Mouse (Mus musculus): ENCODE measurements around the gene Gpc4. TPM values are rescaled to one million over a fixed set of nuclear protein-coding genes. Genes with fewer than 3 reads are reported as not detected.

Gene Gpc4
- polyA plus RNA-seq, 1 experiment from 2014 or later: 12.9 TPM

DNA sequence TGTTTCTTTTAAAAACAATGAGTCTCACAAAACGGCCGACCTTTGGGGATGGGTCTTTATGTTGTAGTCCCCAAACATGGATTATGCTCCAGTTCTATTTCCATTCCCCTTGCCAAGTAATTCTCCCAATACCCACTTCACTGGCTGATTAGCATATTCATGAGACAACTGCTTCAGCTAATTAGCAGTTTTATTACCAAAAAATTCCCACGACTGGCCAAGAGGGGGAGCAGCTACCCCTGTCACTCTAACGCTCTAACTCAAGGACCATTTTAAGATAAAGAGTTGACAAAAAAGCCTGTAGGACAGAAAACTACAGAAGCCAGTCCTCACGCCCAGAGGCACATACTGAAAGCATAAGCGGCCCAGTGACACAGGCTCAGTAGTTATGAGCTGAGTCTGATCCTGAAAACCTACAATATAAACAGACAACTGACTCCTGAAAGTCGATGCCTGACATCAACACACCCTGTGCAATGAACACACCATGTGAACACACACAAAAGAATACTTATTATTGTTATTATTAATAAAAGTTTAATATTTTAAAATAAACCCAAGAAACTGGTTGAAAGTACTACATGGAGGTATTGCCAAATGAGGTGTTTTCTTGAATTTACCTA is 77.2 kb downstream of the Gpc4 start:
- 41% methylated on average over 7 of the region's 7 CpGs for WGBS
- peak; percentile 23; the same call in 1 of the 2 replicates for ATAC-seq (ENCODE audit: low FRiP score, low read depth)
- H3K4me2 ChIP-seq: no peak overlapping the region
- no peak overlapping the region for H3K27ac ChIP-seq (replicated peaks)
- no peak overlapping the region for H3K4me3 ChIP-seq
- H3K4me1 ChIP-seq (replicated peaks): no peaks in the 10 kb centered on the region
- H3K9ac ChIP-seq: no peak overlapping the region
- no peaks in the 10 kb centered on the region for H3K9me3 ChIP-seq
- no peaks in the 10 kb centered on the region for H3K27me3 ChIP-seq
- H3K36me3 ChIP-seq: no peaks in the 10 kb centered on the region

DNA sequence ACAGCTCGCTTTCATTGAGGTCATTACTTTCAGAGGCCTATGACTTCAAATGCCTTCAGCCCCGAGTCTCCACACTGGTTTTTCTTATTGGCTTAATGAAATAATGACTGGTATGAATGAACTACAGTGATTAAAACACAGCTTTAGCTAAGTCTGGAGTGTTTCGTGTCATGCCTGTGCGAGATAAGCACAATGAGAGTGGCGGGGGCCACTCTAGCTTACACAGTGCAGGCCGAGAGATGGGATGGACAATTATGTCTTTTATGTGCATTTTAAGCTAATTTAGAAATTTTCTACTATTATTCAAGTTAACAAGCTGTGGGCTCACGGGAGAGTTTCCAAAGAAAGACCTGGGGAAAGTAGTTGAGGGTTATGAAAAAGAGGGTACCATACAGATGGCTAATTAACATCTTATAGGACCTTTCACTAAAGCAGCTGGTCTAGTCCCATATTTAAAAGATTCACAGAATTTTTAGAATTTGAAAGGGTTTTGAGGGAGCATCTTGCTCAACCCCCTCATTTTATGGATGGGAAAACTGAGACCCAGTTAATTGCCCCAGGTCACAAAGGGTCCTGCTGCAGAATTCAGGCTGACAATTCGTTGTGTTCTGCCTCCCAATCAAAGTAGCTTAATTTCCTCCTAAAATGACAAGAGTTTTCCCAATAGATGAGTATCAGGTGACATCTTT is 78.0 kb downstream of the Gpc4 start:
- Histone ChIP-seq H3K4me2 (no peak overlapping the region), H3K36me3 (no peaks in the 10 kb centered on the region), H3K9me3 (no peaks in the 10 kb centered on the region), H3K9ac (no peak overlapping the region), H3K4me3 (no peak overlapping the region), H3K4me1 (replicated peaks) (no peaks in the 10 kb centered on the region), H3K27me3 (no peaks in the 10 kb centered on the region), H3K27ac (replicated peaks) (no peak overlapping the region)
- ATAC-seq (ENCODE audit: low FRiP score, low read depth): no peak
- 74% methylated on average over 8 of the region's 8 CpGs for WGBS

DNA sequence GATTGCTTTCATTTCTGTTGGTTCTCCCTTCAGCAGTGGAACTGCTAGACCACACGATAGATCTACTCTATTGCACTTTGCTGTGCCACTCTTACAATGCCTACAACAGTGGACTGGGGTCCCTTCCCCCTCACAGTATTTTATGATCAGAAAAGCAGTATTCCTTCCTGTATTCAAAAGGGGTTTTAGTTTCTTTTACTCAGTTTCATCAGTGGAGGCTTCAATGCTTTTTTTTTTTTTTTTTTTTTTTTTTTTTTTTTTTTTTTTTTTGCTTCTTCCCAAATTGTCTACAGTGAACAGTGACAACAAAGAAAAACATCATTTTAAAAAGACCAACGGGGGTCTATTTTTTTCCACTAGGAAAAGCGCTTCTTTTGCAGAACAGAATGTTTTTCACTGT is 81.5 kb downstream of the Gpc4 start:
- Histone ChIP-seq H3K9ac (no peak overlapping the region), H3K4me3 (no peak overlapping the region), H3K4me1 (replicated peaks) (no peaks in the 10 kb centered on the region), H3K9me3 (no peaks in the 10 kb centered on the region), H3K36me3 (no peaks in the 10 kb centered on the region), H3K27me3 (no peaks in the 10 kb centered on the region), H3K27ac (replicated peaks) (no peak overlapping the region), H3K4me2 (no peak overlapping the region)
- 81% methylated on average over 3 of the region's 3 CpGs for WGBS
- no peak for ATAC-seq (ENCODE audit: low FRiP score, low read depth)

DNA sequence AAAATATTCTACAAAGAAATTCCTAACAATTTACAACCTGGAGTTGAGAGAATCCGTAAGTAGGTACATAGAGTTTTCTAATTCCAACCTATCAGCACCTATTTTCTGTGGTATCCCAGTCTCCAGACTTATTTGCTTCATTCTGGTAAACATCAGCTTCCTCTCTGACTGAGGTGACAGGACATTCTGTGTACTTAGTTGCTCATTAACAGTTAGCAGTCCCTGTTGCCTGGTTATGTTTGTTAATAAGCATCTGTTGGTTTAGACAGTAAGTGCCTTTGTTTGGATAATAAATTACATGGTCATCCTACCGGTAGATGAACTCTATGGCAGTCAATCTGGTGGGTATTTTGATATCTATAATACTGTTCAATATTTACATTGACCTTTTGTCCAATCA is 92.6 kb downstream of the Gpc4 start:
- no peak overlapping the region for H3K9ac ChIP-seq
- ATAC-seq (ENCODE audit: low FRiP score, low read depth): no peak
- H3K4me3 ChIP-seq: no peak overlapping the region
- no peaks in the 10 kb centered on the region for H3K27me3 ChIP-seq
- no peaks in the 10 kb centered on the region for H3K9me3 ChIP-seq
- WGBS: 82% methylated on average over 2 of the region's 2 CpGs
- no peaks in the 10 kb centered on the region for H3K36me3 ChIP-seq
- no peak overlapping the region for H3K27ac ChIP-seq (replicated peaks)
- H3K4me2 ChIP-seq: no peak overlapping the region
- no peaks in the 10 kb centered on the region for H3K4me1 ChIP-seq (replicated peaks)

DNA sequence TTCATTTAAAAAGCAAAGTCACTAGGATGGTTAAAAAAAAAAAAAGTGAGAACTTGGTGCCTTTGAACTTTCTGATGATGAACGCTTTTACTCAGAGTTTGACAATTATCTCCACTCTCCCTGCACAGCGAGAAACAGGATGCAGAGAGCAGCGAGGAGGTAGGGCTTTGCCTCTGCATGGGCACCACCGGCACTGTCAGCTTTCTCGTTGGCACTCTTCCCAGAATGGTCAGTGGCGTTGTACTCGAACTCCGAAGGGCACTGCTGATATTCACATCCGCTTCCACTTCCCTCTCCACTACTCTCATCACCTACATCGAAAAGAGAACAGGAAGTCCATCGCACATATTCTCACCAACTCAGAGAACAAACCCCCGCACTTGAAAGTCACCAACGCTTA is 111.6 kb downstream of the Gpc4 start:
- 68% methylated on average over 13 of the region's 13 CpGs for WGBS
- Histone ChIP-seq H3K36me3 (no peaks in the 10 kb centered on the region), H3K9ac (no peak overlapping the region), H3K4me1 (replicated peaks) (no peaks in the 10 kb centered on the region), H3K9me3 (no peaks in the 10 kb centered on the region), H3K27me3 (no peaks in the 10 kb centered on the region), H3K4me2 (no peak overlapping the region), H3K4me3 (no peak overlapping the region), H3K27ac (replicated peaks) (no peak overlapping the region)
- no peak for ATAC-seq (ENCODE audit: low FRiP score, low read depth)

DNA sequence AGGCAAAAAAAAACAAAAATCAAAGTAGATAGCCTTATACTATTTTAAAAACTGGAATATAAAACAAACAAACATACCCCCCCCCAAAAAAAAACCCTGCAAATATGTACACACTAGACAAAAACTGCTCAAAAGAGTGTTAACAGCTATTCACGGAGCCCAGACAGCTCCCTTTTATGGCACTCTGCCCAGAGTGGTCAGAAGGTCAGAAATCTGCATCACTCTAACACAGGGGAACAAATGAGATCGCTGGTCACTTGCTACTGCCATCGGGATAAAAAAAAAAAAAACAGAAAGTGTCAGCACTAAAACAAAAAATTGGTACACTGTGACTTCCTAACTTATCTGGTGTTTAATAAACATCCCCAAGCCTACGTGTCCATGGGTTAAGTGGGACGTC is 113.0 kb downstream of the Gpc4 start:
- H3K4me2 ChIP-seq: no peak overlapping the region
- H3K36me3 ChIP-seq: no peaks in the 10 kb centered on the region
- WGBS: 45% methylated on average over 5 of the region's 5 CpGs
- H3K4me1 ChIP-seq (replicated peaks): no peaks in the 10 kb centered on the region
- H3K27me3 ChIP-seq: no peaks in the 10 kb centered on the region
- H3K9ac ChIP-seq: no peak overlapping the region
- no peak for ATAC-seq (ENCODE audit: low FRiP score, low read depth)
- H3K27ac ChIP-seq (replicated peaks): no peak overlapping the region
- H3K9me3 ChIP-seq: no peaks in the 10 kb centered on the region
- no peak overlapping the region for H3K4me3 ChIP-seq

DNA sequence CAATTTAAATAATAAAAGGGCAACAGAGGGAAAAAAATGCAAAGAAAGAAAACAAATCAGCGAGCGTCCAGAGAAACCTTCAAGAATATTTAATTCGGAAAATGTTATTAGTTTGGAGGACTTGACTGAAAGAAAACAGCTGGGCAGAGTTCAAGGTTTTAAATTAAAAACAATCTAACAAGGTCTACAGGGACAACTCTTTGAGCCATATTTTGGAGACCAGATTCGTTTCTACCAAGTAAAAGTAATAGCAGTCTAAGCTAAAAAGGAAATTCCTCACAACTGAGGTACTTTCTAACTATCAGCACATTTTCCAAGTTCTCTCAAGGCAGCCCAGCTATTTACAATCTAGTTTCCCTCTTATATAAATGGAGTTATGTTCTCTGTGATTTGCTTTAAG is 114.1 kb downstream of the Gpc4 start:
- 60% methylated on average over 4 of the region's 4 CpGs for WGBS
- no peak overlapping the region for H3K27ac ChIP-seq (replicated peaks)
- H3K36me3 ChIP-seq: no peaks in the 10 kb centered on the region
- H3K4me2 ChIP-seq: no peak overlapping the region
- H3K9ac ChIP-seq: no peak overlapping the region
- no peak overlapping the region for H3K4me3 ChIP-seq
- ATAC-seq (ENCODE audit: low FRiP score, low read depth): no peak
- H3K9me3 ChIP-seq: no peaks in the 10 kb centered on the region
- no peaks in the 10 kb centered on the region for H3K27me3 ChIP-seq
- no peaks in the 10 kb centered on the region for H3K4me1 ChIP-seq (replicated peaks)

DNA sequence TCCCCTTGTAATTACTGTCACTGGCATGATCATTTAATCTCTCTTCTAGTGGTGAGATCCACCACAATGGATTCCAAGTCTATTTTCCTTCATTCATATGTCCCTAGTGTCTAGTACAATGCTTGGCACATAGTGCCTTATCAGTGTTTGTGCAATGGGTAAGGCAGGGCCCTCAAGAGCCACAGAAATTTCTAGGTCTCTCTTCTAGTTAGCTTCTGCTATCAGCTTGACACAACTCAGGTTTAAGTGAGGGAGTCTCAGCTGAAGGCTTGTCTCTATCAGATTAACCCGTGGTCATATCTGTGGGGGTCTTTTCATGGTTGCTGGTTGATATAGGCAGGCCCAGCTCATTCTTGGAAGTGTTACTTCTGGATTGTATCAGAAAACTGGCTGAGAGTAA is 125.2 kb downstream of the Gpc4 start:
- Histone ChIP-seq H3K36me3 (no peaks in the 10 kb centered on the region), H3K9me3 (no peaks in the 10 kb centered on the region), H3K27me3 (no peaks in the 10 kb centered on the region), H3K4me1 (replicated peaks) (no peaks in the 10 kb centered on the region), H3K4me3 (no peak overlapping the region), H3K9ac (no peak overlapping the region), H3K27ac (replicated peaks) (no peak overlapping the region), H3K4me2 (no peak overlapping the region)
- ATAC-seq (ENCODE audit: low FRiP score, low read depth): no peak
- 92% methylated on average over 1 of the region's 1 CpGs for WGBS

DNA sequence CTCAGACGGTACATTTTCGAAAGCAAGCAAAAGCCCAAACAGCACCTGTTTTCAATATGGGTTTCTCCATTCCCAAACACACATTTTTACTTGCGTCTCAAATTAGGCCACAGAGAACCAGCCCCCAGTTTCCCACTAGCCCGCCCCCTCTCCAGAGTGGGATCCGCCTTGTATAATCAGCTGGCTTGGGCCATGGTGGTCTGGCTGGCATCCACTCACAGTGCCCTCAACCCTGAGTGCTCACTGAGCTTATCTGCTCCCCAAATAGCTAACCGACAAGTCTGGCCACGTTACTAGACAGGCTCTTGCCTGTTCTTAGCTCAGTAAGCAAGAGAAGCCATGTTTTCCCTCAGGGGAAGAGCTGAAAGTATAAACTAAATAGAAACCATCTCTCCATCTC is 134.9 kb downstream of the Gpc4 start:
- no peak for ATAC-seq (ENCODE audit: low FRiP score, low read depth)
- Histone ChIP-seq H3K27me3 (no peaks in the 10 kb centered on the region), H3K9ac (no peak overlapping the region), H3K36me3 (no peaks in the 10 kb centered on the region), H3K4me1 (replicated peaks) (no peaks in the 10 kb centered on the region), H3K9me3 (no peaks in the 10 kb centered on the region), H3K27ac (replicated peaks) (no peak overlapping the region), H3K4me3 (no peak overlapping the region), H3K4me2 (no peak overlapping the region)
- 79% methylated on average over 7 of the region's 7 CpGs for WGBS

DNA sequence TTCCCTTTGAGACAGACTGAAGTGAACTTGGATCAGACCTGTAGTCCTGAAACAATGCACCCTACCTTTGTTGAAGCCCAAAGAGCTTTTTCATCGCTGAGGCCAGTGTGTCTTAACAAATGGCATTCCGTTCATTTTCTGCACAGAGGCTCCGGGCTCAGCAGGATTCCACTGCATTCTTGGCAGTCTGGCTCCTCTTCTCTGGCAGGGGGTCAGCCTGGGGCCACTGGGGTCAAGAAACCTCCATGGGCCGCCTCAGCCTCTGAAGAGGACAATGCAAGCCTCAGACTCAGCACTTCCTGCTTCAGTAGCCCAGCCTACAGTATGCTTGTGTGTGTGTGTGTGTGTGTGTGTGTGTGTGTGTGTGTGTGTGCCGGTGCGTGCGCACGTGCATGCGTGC is 147.4 kb downstream of the Gpc4 start:
- no peaks in the 10 kb centered on the region for H3K9me3 ChIP-seq
- H3K27ac ChIP-seq (replicated peaks): no peak overlapping the region
- H3K4me1 ChIP-seq (replicated peaks): no peaks in the 10 kb centered on the region
- no peaks in the 10 kb centered on the region for H3K36me3 ChIP-seq
- WGBS: 41% methylated on average over 9 of the region's 9 CpGs
- no peak overlapping the region for H3K4me2 ChIP-seq
- no peaks in the 10 kb centered on the region for H3K27me3 ChIP-seq
- no peak for ATAC-seq (ENCODE audit: low FRiP score, low read depth)
- H3K9ac ChIP-seq: no peak overlapping the region
- H3K4me3 ChIP-seq: no peak overlapping the region

Other genes starting within 250 kb of the Gpc4 start
- not detected in 2 replicates for gene 1700080O16Rik, start 192.5 kb downstream of the Gpc4 start, polyA plus RNA-seq (2015; fragmentation: Nextera tagmentation; extraction: Ambion mirVana)

All from hindbrain, embryonic 15.5 days (tissue).